Mouse (Mus musculus): ENCODE results near the gene Gm10322.
A peak's percentile ranks its signal among the peaks of the same experiment; 100 is the strongest.

Gene Gm10322

GRCm38 (mm10) chr10:59602891-59603290, 13.0 kb upstream of the Gm10322 start:
- DNase-seq, result no peak

- no peak for DNase-seq
Observed at GRCm38 (mm10) chr10:59603843-59604242, 12.0 kb upstream of the Gm10322 start.

- no peak for DNase-seq
Observed at GRCm38 (mm10) chr10:59604879-59605464, 10.9 kb upstream of the Gm10322 start.

GRCm38 (mm10) chr10:59613276-59613675, 2.6 kb upstream of the Gm10322 start:
- DNase-seq, result no peak

- DNase-seq, result no peak
Observed at GRCm38 (mm10) chr10:59614141-59614540, 1.7 kb upstream of the Gm10322 start.

- DNase-seq, result no peak
Observed at GRCm38 (mm10) chr10:59615411-59615810, 452 bp upstream of the Gm10322 start.

- peak; percentile 96 for DNase-seq
Observed at GRCm38 (mm10) chr10:59616522-59616921, 659 bp downstream of the Gm10322 start, which contains the start of gene Mcu. TSS of gene Mcu (minus strand) at chr10:59616692.

GRCm38 (mm10) chr10:59617776-59618175, 1.9 kb downstream of the Gm10322 start:
- no peak for DNase-seq

- DNase-seq, result no peak
Observed at GRCm38 (mm10) chr10:59621355-59621754, 5.5 kb downstream of the Gm10322 start.

- peak; percentile 75 for DNase-seq
Observed at GRCm38 (mm10) chr10:59623496-59623895, 7.6 kb downstream of the Gm10322 start.

GRCm38 (mm10) chr10:59628641-59629505, 13.0 kb downstream of the Gm10322 start:
- DNase-seq, result no peak

- DNase-seq, result no peak
Observed at GRCm38 (mm10) chr10:59629506-59629782, 13.6 kb downstream of the Gm10322 start.

- no peak for DNase-seq
Observed at GRCm38 (mm10) chr10:59636048-59636447, 20.2 kb downstream of the Gm10322 start.

GRCm38 (mm10) chr10:59636751-59637533, 21.1 kb downstream of the Gm10322 start:
- DNase-seq, result no peak

- DNase-seq, result no peak
Observed at GRCm38 (mm10) chr10:59637596-59638124, 21.8 kb downstream of the Gm10322 start.

- DNase-seq, result no peak
Observed at GRCm38 (mm10) chr10:59638576-59638975, 22.7 kb downstream of the Gm10322 start.

GRCm38 (mm10) chr10:59642659-59643377, 27.0 kb downstream of the Gm10322 start:
- DNase-seq, result no peak

- no peak for DNase-seq
Observed at GRCm38 (mm10) chr10:59643645-59644044, 27.8 kb downstream of the Gm10322 start.

- DNase-seq, result no peak
Observed at GRCm38 (mm10) chr10:59644710-59645109, 28.8 kb downstream of the Gm10322 start.

GRCm38 (mm10) chr10:59645153-59645552, 29.3 kb downstream of the Gm10322 start:
- DNase-seq, result no peak

GRCm38 (mm10) chr10:59646821-59647378, 31.0 kb downstream of the Gm10322 start:
- no peak for DNase-seq

GRCm38 (mm10) chr10:59656799-59657198, 40.9 kb downstream of the Gm10322 start:
- DNase-seq, result peak; percentile 7
